Mouse (Mus musculus) liver, embryonic 16.5 days (tissue): Measurements from ENCODE around the gene Bms1. TPM values are rescaled to one million over a fixed set of nuclear protein-coding genes. Genes with fewer than 3 reads are reported as not detected.

ENCODE experiments used
- ATAC-seq: fragments of 200-750 bp; cut with Nextera tagmentation; 2 replicates; pipeline ENCODE4 v1.8.0; 2017; ENCODE audit warnings: low read depth, mild to moderate bottlenecking, moderate number of reproducible peaks, moderate library complexity
- H3K27ac ChIP-seq: fragments of 300-500 bp; sonication (generic); 2 replicates; pipeline ENCODE4 v1.5.1; 2014; ENCODE audit warnings: mild to moderate bottlenecking, low read length
- H3K27me3 ChIP-seq: fragments of 300-500 bp; sonication (generic); 2 replicates; pipeline ENCODE4 v1.6.1; 2014; ENCODE audit warnings: low read depth, low read length, mixed read lengths; ENCODE audit not compliant: control insufficient read depth, insufficient read depth
- H3K36me3 ChIP-seq: fragments of 300-500 bp; sonication (generic); 2 replicates; pipeline ENCODE4 v1.6.1; 2014; ENCODE audit warnings: mild to moderate bottlenecking; ENCODE audit not compliant: control insufficient read depth, insufficient read depth
- H3K4me1 ChIP-seq: fragments of 300-500 bp; sonication (generic); 2 replicates; pipeline ENCODE4 v1.6.1; 2014; ENCODE audit warnings: low read depth, low read length, mixed read lengths; ENCODE audit not compliant: control insufficient read depth
- H3K4me2 ChIP-seq: fragments of 300-500 bp; sonication (generic); 2 replicates; pipeline ENCODE4 v1.6.1; 2014; ENCODE audit warnings: low read depth, low read length, mixed read lengths
- H3K4me3 ChIP-seq: fragments of 300-500 bp; sonication (generic); 2 replicates; pipeline ENCODE4 v1.5.1; 2014; ENCODE audit warnings: low read depth, mild to moderate bottlenecking, low read length
- H3K9ac ChIP-seq: fragments of 300-500 bp; sonication (generic); 2 replicates; pipeline ENCODE4 v1.6.1; 2014; ENCODE audit warnings: low read depth, low read length
- H3K9me3 ChIP-seq: fragments of 300-500 bp; sonication (generic); replicated peaks from 2 replicates; pipeline ENCODE4 v1.6.1; 2016; ENCODE audit warnings: low read length; ENCODE audit not compliant: control insufficient read depth
- WGBS: fragments of 180-500 bp; shearing (Covaris S2); extraction: QIAGEN DNeasy Blood & Tissue Kit; methylation state at CpG from one replicate; pipeline ENCODE4 v1.1.7; 2014; ENCODE audit not compliant: insufficient replicate concordance; 5-methylcytosine and 5-hydroxymethylcytosine counted together
- polyA plus RNA-seq: library from polyadenylated mRNA; unstranded; fragments of >200 nt; fragmentation: Nextera tagmentation; extraction: Ambion mirVana; gene quantifications from 2 replicates; pipeline ENCODE4 v1.2.1, GENCODE M21; 2015

The Bms1 gene
- polyA plus RNA-seq = 14.7 and 15.1 TPM in 2 replicates

DNA sequence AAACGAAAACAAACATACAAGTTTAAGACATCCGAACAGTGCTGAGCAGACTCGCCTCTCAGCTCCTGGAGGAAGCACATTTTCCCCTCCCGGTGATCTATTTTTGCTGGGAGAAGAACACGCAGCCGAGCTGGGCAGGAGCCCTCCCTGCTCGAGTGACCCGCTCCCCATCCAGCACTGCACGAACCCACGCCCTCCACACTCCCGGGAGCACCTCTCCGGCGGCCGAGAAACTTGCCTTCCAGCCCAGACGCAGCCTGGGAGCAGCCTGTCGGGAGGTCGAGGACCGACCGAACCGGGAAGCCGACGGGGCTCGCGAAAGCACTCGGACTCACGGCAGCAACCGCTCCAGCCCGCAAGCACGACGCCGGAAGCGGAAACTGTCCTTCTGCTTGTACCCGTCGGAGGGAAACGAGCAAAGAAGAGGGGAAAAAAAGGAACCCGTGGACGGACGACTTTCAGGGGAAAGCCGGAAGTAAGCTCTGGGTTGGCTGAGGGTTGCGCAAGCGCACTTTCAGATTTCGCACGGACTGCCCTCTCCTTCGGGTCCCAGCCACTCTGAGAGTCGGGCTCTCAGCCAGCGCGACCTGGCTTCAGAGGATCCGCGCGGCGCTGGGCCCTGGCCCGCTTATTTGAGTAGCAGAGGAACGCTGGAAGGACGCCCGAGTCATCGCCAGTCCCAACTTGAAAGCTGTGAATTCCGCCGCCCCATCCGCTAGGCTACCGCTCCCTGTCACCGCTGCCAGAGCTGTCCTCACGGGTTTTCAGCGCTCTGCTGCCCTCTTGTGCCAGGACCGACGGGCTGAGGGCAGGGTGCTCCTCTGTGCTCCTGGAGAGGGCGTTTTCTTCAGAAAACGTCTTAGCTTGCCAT, at the start of gene Bms1:
Gene Bms1 (minus strand): TSS at position 425 of the 871 bp plus-strand sequence.
- Histone ChIP-seq H3K27me3 (no peaks in the 10 kb centered on the region), H3K27ac (peak within 1 kb of the TSS; percentile 85), H3K4me2 (peak within 1 kb of the TSS; percentile 79), H3K36me3 (no peaks in the 10 kb centered on the region; the same call in 1 of the 2 replicates), H3K9me3 (no peaks in the 10 kb centered on the region), H3K4me1 (peaks cover 9% of the 10 kb centered on the region), H3K4me3 (peak within 1 kb of the TSS; percentile 96), H3K9ac (peak within 1 kb of the TSS; percentile 94)
- peak; percentile 96 for ATAC-seq
- under 1% methylated on average over 67 of the region's 67 CpGs for WGBS

GRCm38 (mm10) chr6:118462069-118462705, 42.9 kb upstream of the Bms1 start:
- 72% methylated on average over 15 of the region's 15 CpGs for WGBS
- ATAC-seq = no peak
- Histone ChIP-seq H3K27ac (no peak overlapping the region), H3K36me3 (no peaks in the 10 kb centered on the region), H3K9ac (no peak overlapping the region), H3K4me1 (no peaks in the 10 kb centered on the region), H3K27me3 (no peaks in the 10 kb centered on the region), H3K4me2 (no peak overlapping the region), H3K9me3 (no peaks in the 10 kb centered on the region), H3K4me3 (no peak overlapping the region)

DNA sequence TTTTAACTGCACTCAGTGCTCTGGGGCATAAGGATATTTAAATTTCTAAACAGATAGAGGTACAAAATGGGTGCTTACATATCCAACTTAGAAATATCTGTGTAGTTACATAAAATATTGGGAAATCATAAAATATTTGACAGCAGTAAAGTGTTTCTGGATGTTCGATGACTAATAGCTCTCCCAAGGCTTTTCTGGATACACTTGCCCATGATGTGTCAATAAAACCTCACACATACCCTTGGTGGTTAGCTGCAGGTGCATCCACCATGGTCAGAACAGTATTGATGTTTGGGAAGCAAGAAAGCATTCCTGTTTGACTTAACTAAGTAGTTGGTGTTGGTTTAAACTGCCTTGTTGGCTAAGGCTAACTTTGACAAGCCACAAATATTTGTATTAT, 38.5 kb upstream of the Bms1 start:
- Histone ChIP-seq H3K27me3 (no peaks in the 10 kb centered on the region), H3K9ac (no peak overlapping the region), H3K9me3 (no peaks in the 10 kb centered on the region), H3K4me1 (no peaks in the 10 kb centered on the region; the same call in none of the 2 replicates), H3K27ac (no peak overlapping the region), H3K4me2 (no peak overlapping the region), H3K36me3 (no peaks in the 10 kb centered on the region), H3K4me3 (no peak overlapping the region)
- no peak for ATAC-seq
- 57% methylated on average over 1 of the region's 1 CpGs for WGBS

DNA sequence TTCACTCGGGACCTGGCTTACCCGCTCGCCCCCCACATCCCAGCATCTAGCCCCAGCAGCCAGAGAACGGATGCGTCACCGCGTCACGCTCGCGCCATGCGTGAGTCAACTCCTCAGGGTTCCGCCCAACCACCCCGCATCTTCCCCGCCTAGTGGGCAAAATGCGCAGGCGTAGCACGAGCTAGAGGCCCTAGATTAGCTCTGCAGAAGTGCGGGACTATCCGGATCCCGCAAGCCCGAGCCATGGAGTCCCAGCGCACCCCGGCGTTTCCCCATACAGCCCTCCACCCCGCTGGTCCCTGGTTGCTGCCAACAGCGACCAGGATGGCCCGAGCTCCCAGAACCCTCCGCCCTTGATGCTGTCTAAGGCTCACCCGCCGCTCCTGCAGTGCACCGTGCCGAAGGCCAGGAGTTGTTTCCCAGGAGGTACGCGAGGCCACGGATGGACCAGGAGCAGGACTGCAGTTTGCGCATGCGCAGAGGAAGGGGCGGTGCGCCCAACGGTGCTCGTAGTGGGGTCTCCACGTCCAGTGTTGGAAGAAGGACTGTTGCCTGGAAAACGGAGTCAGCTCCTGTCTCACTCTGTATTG, 35.9 kb upstream of the Bms1 start, which contains the start of gene Zfp248:
Gene Zfp248 (minus strand): TSS at position 487 of the 590 bp plus-strand sequence.
- H3K4me2 ChIP-seq = peak within 1 kb of the TSS; percentile 85
- no peaks in the 10 kb centered on the region for H3K9me3 ChIP-seq
- H3K4me3 ChIP-seq = peak within 1 kb of the TSS; percentile 72
- H3K4me1 ChIP-seq = no peaks in the 10 kb centered on the region; the same call in none of the 2 replicates
- under 1% methylated on average over 43 of the region's 43 CpGs for WGBS
- peak within 1 kb of the TSS; percentile 66 for H3K9ac ChIP-seq
- no peaks in the 10 kb centered on the region for H3K27me3 ChIP-seq
- no peaks in the 10 kb centered on the region for H3K36me3 ChIP-seq
- peak; percentile 80 for ATAC-seq
- peak within 1 kb of the TSS; percentile 72 for H3K27ac ChIP-seq

DNA sequence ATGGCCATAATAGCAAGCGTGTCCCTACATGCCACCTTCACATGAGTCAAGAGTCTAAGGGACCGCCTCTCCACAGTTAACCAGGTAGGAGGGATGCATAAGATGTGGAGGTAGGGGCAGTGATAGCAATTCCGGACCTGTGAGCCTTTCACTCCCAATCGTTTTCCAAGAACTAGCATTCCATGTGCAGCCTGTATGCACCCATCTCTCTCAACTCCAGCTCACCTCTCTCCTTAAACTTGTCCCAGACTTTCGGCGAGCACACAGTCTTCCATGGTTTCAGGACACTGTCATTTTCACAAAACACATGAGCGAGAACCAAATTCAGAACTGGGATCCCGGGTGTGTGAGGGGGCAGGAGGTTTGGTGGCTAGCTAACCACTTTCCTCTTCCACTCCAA, 35.2 kb upstream of the Bms1 start:
- Histone ChIP-seq H3K9ac (peak overlapping the region; percentile 66; the same call in 1 of the 2 replicates), H3K4me2 (peak overlapping the region; percentile 85), H3K27ac (no peak overlapping the region), H3K4me3 (peak overlapping the region; percentile 72), H3K36me3 (no peaks in the 10 kb centered on the region), H3K9me3 (no peaks in the 10 kb centered on the region), H3K27me3 (no peaks in the 10 kb centered on the region), H3K4me1 (no peaks in the 10 kb centered on the region; the same call in none of the 2 replicates)
- ATAC-seq = no peak
- WGBS = 37% methylated on average over 8 of the region's 8 CpGs

GRCm38 (mm10) chr6:118431502-118431901, 12.2 kb upstream of the Bms1 start:
- Histone ChIP-seq H3K9ac (no peak overlapping the region), H3K27ac (no peak overlapping the region), H3K4me2 (no peak overlapping the region), H3K27me3 (no peaks in the 10 kb centered on the region), H3K4me1 (no peaks in the 10 kb centered on the region), H3K9me3 (no peaks in the 10 kb centered on the region), H3K36me3 (peaks cover 15% of the 10 kb centered on the region), H3K4me3 (no peak overlapping the region)
- no peak for ATAC-seq
- 59% methylated on average over 4 of the region's 4 CpGs for WGBS

DNA sequence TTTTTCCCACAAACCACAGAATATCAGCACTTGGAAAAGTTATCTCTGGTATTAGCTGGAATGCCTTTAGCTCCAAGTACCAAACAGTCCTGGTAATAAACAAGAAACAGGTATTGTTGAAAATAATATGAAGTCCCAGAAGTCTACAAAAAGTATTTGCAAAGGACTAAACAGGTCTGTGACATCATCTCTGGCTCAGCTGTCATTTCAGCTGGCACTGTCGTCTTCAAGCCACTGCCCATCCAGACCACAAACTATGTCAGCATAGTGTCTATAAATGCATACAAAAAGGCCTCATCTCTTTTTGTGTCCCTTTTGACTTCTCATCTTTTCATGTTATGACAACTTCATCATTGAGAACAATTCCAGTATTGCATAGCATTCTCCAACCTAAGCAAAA, 7.4 kb upstream of the Bms1 start:
- Histone ChIP-seq H3K27ac (no peak overlapping the region), H3K27me3 (no peaks in the 10 kb centered on the region), H3K9me3 (no peaks in the 10 kb centered on the region), H3K36me3 (peaks cover 15% of the 10 kb centered on the region), H3K4me1 (no peaks in the 10 kb centered on the region), H3K4me2 (no peak overlapping the region), H3K4me3 (no peak overlapping the region), H3K9ac (no peak overlapping the region)
- WGBS = 79% methylated on average over 1 of the region's 1 CpGs
- ATAC-seq = no peak

DNA sequence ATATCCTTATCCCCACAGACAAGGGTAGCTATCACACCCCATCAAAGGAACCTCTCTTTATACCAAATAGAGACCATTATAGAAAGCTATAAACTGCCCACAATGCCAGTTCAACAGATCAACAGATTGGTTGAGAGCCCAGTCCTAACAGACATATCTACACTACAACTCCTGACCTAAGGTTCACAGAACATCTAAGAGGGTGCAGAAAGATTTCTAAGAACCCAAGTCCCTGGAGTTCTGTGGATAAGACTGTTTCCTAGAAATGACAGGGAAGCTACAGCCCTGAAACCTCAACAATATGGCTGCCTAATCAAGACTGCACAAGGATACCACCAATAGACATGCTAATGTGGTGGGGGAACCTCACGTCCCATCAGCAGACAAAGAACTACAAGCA, 8.8 kb downstream of the Bms1 start:
- 74% methylated on average over 1 of the region's 1 CpGs for WGBS
- no peak overlapping the region for H3K4me3 ChIP-seq
- peaks cover 27% of the 10 kb centered on the region for H3K36me3 ChIP-seq

More for the DNA sequence above, 8.8 kb downstream of the Bms1 start:
- no peaks in the 10 kb centered on the region for H3K4me1 ChIP-seq
- no peaks in the 10 kb centered on the region for H3K27me3 ChIP-seq
- no peak for ATAC-seq
- no peaks in the 10 kb centered on the region for H3K9me3 ChIP-seq
- H3K27ac ChIP-seq = no peak overlapping the region
- no peak overlapping the region for H3K4me2 ChIP-seq
- H3K9ac ChIP-seq = no peak overlapping the region
